Mouse (Mus musculus): ENCODE measurements around the gene Spata22. TPM values are rescaled to one million over a fixed set of nuclear protein-coding genes. Genes with fewer than 3 reads are reported as not detected.
"Not testable (repeated sequence)": the region's sequence is repeated elsewhere in the genome, so short reads cannot be mapped to it uniquely, and the experiment has no call there.

Spata22 gene
- not detected for total RNA-seq (2022)

DNA sequence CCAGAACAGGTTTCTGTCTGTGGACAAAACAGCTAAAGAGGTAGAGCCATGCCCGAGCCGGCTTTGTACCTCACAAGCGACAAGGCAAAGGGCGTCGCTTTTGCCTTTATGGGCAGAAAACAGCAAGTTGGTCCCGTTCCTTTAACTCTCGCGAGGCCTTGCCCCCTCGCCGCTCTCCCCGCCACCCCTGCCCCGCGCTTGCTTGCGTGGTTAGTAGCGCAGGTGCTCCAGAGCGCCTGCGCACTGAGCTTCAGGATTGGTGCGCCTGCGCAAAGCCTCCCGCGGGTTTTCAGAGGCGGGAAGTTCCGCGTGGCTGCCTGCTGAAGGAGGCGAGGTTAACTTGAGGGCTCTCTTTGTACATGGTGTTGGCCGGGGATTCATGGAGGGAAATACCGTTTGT is at the start of gene Spata22, which contains the start of the genes Aspa and Gm49340:
Spata22 (plus strand) TSS at position 300 of the 400 bp plus-strand sequence.
Aspa (minus strand) TSS at position 155 of the 400 bp plus-strand sequence.
Gm49340 (plus strand) TSS at position 300 of the 400 bp plus-strand sequence.
- DNase-seq (ENCODE audit: low spot score in 2 of 2) = no peak

- DNase-seq (ENCODE audit: low spot score in 2 of 2) = no peak
These were observed 48.8 kb upstream of the Spata22 start for GRCm38 (mm10) chr11:73280710-73281109.

GRCm38 (mm10) chr11:73281528-73282027 is 48.0 kb upstream of the Spata22 start:
- DNase-seq (ENCODE audit: low spot score in 2 of 2) = no peak

- DNase-seq (ENCODE audit: low spot score in 2 of 2) = no peak
These were observed 46.2 kb upstream of the Spata22 start for GRCm38 (mm10) chr11:73283369-73283768.

DNA sequence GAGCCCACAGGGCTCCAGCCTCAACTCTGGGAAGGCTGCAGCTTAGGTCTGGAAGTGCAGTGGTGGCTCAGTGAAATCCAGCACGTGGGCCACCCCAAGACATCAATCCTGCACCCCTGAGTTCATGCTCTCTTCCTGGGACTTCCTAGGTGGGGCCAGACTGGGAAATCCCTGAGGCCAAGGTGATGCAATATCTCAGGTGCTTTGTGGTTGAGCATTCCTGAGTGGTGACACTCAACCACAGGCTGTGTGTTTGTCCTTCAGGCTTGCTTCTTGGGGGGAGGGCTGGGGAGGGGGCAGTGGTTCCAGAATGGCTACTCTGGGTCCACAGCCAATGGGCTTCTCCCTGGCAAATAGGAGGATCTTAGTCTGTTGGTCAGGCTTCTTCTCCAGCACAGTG is 45.6 kb upstream of the Spata22 start:
- no peak for DNase-seq (ENCODE audit: low spot score in 2 of 2)

DNA sequence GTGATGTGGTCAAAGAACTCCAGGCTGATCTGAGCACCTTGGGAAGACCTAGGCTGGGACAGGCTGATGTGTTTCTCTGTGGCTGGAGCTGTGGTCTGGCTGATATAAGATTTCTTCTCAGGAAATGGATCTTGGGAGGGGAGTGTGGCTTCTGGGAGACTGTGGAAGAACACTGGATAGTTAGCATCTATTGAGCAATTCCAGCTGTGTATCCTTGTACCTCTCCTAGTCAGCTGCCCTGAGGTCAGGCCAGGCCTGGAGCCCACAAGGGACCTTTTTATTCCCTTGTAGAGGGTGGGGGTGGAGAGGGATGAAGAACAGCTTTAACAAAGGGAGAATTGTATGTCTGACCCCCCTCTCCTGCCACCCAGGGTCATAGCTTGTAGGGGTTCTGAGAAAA is 45.2 kb upstream of the Spata22 start:
- no peak for DNase-seq (ENCODE audit: low spot score in 2 of 2)

DNA sequence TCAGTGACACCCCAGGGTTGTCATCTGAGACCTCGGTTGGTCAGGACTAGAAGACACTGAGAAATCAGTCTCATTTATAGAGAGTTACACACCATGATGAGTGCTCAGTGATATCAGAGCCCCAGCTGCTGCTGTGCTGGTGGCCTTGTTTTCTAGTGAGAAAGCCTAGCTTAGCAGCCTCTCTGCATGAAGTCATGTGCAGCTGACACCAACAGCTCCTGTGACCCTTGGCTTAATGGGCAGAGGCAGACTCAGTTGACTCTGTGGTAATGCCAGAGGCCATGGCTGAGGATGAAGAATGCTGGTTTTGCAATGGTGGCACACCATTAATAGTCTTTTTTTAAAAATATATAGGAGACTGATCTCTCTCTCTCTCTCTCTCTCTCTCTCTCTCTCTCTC is 39.9 kb upstream of the Spata22 start:
- no peak for DNase-seq (ENCODE audit: low spot score in 2 of 2)

DNA sequence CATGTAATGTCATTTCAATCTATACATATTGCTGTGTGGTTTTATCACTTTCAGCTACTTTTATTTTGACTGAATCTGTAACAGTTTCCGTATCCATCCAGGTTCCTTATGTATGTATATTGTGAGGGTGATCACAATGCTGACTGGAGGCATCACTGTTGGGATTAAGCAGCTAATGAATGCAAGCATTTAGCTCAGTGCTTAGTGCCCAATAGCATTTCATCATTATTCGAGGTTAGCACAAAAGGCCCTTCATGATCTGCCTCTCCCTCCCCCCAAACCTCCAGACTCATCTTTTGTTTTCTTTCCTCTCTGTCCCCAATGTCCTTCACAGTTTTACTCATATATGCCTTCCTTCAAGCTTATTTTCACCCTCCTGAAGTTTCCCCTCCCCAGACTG is 26.4 kb upstream of the Spata22 start:
- no peak for DNase-seq (ENCODE audit: low spot score in 2 of 2)

GRCm38 (mm10) chr11:73315961-73316360 is 13.6 kb upstream of the Spata22 start:
- no peak for DNase-seq (ENCODE audit: low spot score in 2 of 2)

GRCm38 (mm10) chr11:73318581-73318980 is 11.0 kb upstream of the Spata22 start:
- DNase-seq (ENCODE audit: low spot score in 2 of 2) = not testable (repeated sequence)

DNA sequence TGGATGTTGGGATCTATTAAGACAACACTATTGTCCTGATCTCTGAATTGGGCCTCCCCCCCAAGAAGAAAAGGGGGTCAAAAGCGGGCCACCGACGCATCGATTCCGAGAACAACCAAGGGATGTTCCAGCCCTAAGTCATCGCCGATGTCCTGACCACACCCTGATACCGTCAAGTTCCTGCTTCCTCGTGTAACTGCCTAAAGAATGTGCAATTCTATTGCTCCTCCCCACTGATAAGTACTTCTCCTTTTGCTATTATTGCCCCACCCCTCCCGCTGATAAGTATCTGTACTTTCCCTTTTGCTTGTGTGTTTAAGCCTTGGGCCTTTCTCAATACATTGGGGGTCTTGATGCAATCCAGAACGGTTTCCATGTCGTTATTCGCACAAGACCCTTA is 8.5 kb upstream of the Spata22 start:
- DNase-seq (ENCODE audit: low spot score in 2 of 2) = not testable (repeated sequence)

GRCm38 (mm10) chr11:73323906-73324830 is 5.4 kb upstream of the Spata22 start:
- DNase-seq (ENCODE audit: low spot score in 2 of 2) = no peak

- DNase-seq (ENCODE audit: low spot score in 2 of 2) = no peak
These were observed 3.1 kb upstream of the Spata22 start for GRCm38 (mm10) chr11:73326485-73326886.

GRCm38 (mm10) chr11:73327361-73327760 is 2.2 kb upstream of the Spata22 start:
- DNase-seq (ENCODE audit: low spot score in 2 of 2) = no peak

GRCm38 (mm10) chr11:73333357-73333756 is 3.8 kb downstream of the Spata22 start:
- no peak for DNase-seq (ENCODE audit: low spot score in 2 of 2)

DNA sequence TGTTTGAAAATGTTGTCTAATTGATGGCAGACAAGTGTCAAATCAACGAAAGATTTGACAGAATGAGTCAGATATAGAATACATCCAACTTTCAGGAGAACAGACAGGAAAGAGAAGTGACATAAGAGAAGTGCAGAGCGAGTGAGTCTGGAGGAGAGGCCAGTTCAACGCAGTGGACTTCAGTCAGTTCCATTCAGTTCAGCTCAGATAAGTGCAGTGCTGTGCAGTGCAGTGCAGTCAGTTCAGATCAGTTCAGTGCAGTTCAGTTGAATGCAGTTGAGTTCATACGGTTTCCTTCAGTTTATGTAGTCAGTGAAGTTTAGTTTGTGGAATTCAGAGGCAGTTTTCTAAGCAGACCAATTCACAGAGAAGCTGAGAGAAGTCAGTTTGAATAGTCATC is 7.4 kb downstream of the Spata22 start:
- DNase-seq (ENCODE audit: low spot score in 2 of 2) = no peak

DNA sequence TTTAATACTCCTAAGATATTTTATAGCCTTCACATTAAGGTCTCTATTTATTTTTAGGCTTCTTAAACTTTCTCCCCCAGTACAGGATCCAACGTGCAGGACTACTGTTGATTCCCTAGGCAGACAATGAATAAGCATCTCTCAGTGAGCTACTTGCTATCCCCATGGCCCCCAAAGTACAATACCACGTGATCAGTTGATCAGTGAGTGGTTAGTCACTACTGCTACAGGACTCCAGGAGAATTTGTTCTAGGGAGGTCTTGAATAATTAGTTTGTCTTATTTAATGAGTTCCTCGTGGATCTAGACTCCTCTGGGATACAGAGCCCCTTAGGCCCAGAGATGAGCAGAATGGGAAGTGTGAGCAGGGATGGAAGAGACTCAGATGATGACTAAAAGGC is 20.9 kb downstream of the Spata22 start, which contains the start of gene Olfr20:
Olfr20 (plus strand) TSS at position 301 of the 400 bp plus-strand sequence.
- DNase-seq (ENCODE audit: low spot score in 2 of 2) = no peak

GRCm38 (mm10) chr11:73370946-73371345 is 41.4 kb downstream of the Spata22 start, which contains the start of gene Olfr376:
Gene Olfr376, plus strand, starts transcription at chr11:73371246.
- no peak for DNase-seq (ENCODE audit: low spot score in 2 of 2)

- DNase-seq (ENCODE audit: low spot score in 2 of 2) = no peak
These were observed 65.8 kb downstream of the Spata22 start for GRCm38 (mm10) chr11:73395374-73395773.
